11 mouse cellular contexts compared by ENCODE assay signal in genomic region chr4:154802210-154802609, GRCm38 (mm10). TPM values are rescaled to one million over a fixed set of nuclear protein-coding genes. Genes with fewer than 3 reads are reported as not detected.
DNase-seq lines count a peak whose midpoint lies in the region; ATAC-seq lines count a peak whose summit lies in the region.
"Had no signal": no experiment of that assay in that cellular context is flagged by ENCODE, and none has a peak within 500 bp of the region (broad histone marks: within the 10 kb centered on the region; RNA-seq: fewer than 3 reads in every experiment).

No protein-coding gene starts in this region.

- H3K9ac ChIP-seq in heart, embryonic 15.5 days = no peak overlapping the region
- H3K9ac ChIP-seq in forebrain, embryonic 15.5 days (replicated peaks) = no peak overlapping the region
- H3K9ac ChIP-seq: liver, embryonic 15.5 days had no signal

- H3K4me2 ChIP-seq in heart, embryonic 15.5 days = peak overlapping the region; percentile 40
- H3K4me2 ChIP-seq in forebrain, embryonic 15.5 days (replicated peaks) = peak overlapping the region; percentile 6; the same call in 1 of the 2 replicates
- H3K4me2 ChIP-seq: liver, embryonic 15.5 days had no signal

- ATAC-seq in heart, embryonic 15.5 days (replicated peaks; ENCODE audit: insufficient number of reproducible peaks, insufficient read depth, low FRiP score, low read depth) = no peak
- ATAC-seq in forebrain, embryonic 15.5 days (replicated peaks) = no peak
- ATAC-seq in monocyte, adult 5-6 weeks (replicated peaks; ENCODE audit: insufficient number of reproducible peaks, low FRiP score, low TSS enrichment, poor library complexity, severe bottlenecking) = no peak

- WGBS in heart, embryonic 15.5 days = 8% methylated on average over 26 of the region's 26 CpGs
- 1% methylated on average over 26 of the region's 26 CpGs for WGBS in forebrain, embryonic 15.5 days

- no peak overlapping the region for H3K27ac ChIP-seq in heart, embryonic 15.5 days
- H3K27ac ChIP-seq in forebrain, embryonic 15.5 days (replicated peaks) = no peak overlapping the region
- H3K27ac ChIP-seq: liver, embryonic 15.5 days had no signal

- no peak for DNase-seq in heart, adult 9 months (ENCODE audit: low spot score in 2 of 2)
- DNase-seq in embryo, embryonic 10 days (ENCODE audit: low spot score) = peak; percentile 74
- DNase-seq in mesoderm, embryonic 11.5 days (ENCODE audit: low read depth, low spot score) = peak; percentile 40
- no peak for DNase-seq in left cerebral cortex, adult 8-10 months (ENCODE audit: low spot score in 2 of 2)
- no peak for DNase-seq in layer of hippocampus, postnatal 36 days
- DNase-seq: kidney, adult 9 months had no signal

- 0 out of 2 replicates have a peak overlapping the region, but pooled peaks have one; percentile 3 for H3K4me3 ChIP-seq in heart, embryonic 15.5 days
- H3K4me3 ChIP-seq in forebrain, embryonic 15.5 days = no peak overlapping the region
- H3K4me3 ChIP-seq: liver, embryonic 15.5 days had no signal

- H3K9me3 ChIP-seq in heart, embryonic 15.5 days (replicated peaks) = no peaks in the 10 kb centered on the region
- H3K9me3 ChIP-seq in forebrain, embryonic 15.5 days = no peaks in the 10 kb centered on the region
- H3K9me3 ChIP-seq: liver, embryonic 15.5 days had no signal

- peaks cover 74% of the 10 kb centered on the region for H3K27me3 ChIP-seq in heart, embryonic 15.5 days
- H3K27me3 ChIP-seq in forebrain, embryonic 15.5 days = peaks cover 21% of the 10 kb centered on the region; the same call in 1 of the 2 replicates

- peaks cover 7% of the 10 kb centered on the region for H3K4me1 ChIP-seq in heart, embryonic 15.5 days (replicated peaks)
- H3K4me1 ChIP-seq in forebrain, embryonic 15.5 days = peaks cover 10% of the 10 kb centered on the region
- H3K4me1 ChIP-seq: liver, embryonic 15.5 days had no signal

- no peaks in the 10 kb centered on the region for H3K36me3 ChIP-seq in heart, embryonic 15.5 days
- H3K36me3 ChIP-seq in forebrain, embryonic 15.5 days = no peaks in the 10 kb centered on the region
- H3K36me3 ChIP-seq: liver, embryonic 15.5 days had no signal

RNA-seq across cellular contexts. Expression of gene Ttc34, which starts 35.0 kb away (rescaled TPM):
- polyA plus RNA-seq in heart, embryonic 15.5 days (2015; fragmentation: Nextera tagmentation; extraction: Ambion mirVana) = 0.06 and 0.14 TPM in 2 replicates
- 1.3 TPM in 2 replicates for polyA plus RNA-seq in forebrain, embryonic 15.5 days (2015; fragmentation: Nextera tagmentation; extraction: Ambion mirVana)
- total RNA-seq in left cerebral cortex, adult 8-10 months (2022) = 1 to 10 TPM; 2.8 to 5.0 (median 4.4) TPM
- 1 to 10 TPM; 2.1 to 2.7 TPM for total RNA-seq in layer of hippocampus, postnatal 36 days (2021)
- not detected in 3 replicates for total RNA-seq in monocyte, adult 5-6 weeks (2017)
- total RNA-seq: neutrophil, adult 5-6 weeks had no signal
- polyA plus RNA-seq: liver, embryonic 15.5 days had no signal

Comparison
In these comparisons a context has a peak if more than half of its experiments do, and no peak if none do; other contexts are left out.
1. DNase-seq: peak in embryo, embryonic 10 days (single experiment) and mesoderm, embryonic 11.5 days (single experiment); none in heart, adult 9 months (0 of 2), left cerebral cortex, adult 8-10 months (0 of 2) and layer of hippocampus, postnatal 36 days (0 of 2).